Mouse (Mus musculus) liver, embryonic 16.5 days (tissue): ENCODE data around the gene Micall1. TPM values are rescaled to one million over a fixed set of nuclear protein-coding genes. Genes with fewer than 3 reads are reported as not detected.

ENCODE experiments used
- ATAC-seq: fragments of 200-750 bp; cut with Nextera tagmentation; 2 replicates; pipeline ENCODE4 v1.8.0; 2017; ENCODE audit warnings: low read depth, mild to moderate bottlenecking, moderate number of reproducible peaks, moderate library complexity
- H3K27ac ChIP-seq: fragments of 300-500 bp; sonication (generic); 2 replicates; pipeline ENCODE4 v1.5.1; 2014; ENCODE audit warnings: mild to moderate bottlenecking, low read length
- H3K27me3 ChIP-seq: fragments of 300-500 bp; sonication (generic); 2 replicates; pipeline ENCODE4 v1.6.1; 2014; ENCODE audit warnings: low read depth, low read length, mixed read lengths; ENCODE audit not compliant: control insufficient read depth, insufficient read depth
- H3K36me3 ChIP-seq: fragments of 300-500 bp; sonication (generic); 2 replicates; pipeline ENCODE4 v1.6.1; 2014; ENCODE audit warnings: mild to moderate bottlenecking; ENCODE audit not compliant: control insufficient read depth, insufficient read depth
- H3K4me1 ChIP-seq: fragments of 300-500 bp; sonication (generic); 2 replicates; pipeline ENCODE4 v1.6.1; 2014; ENCODE audit warnings: low read depth, low read length, mixed read lengths; ENCODE audit not compliant: control insufficient read depth
- H3K4me2 ChIP-seq: fragments of 300-500 bp; sonication (generic); 2 replicates; pipeline ENCODE4 v1.6.1; 2014; ENCODE audit warnings: low read depth, low read length, mixed read lengths
- H3K4me3 ChIP-seq: fragments of 300-500 bp; sonication (generic); 2 replicates; pipeline ENCODE4 v1.5.1; 2014; ENCODE audit warnings: low read depth, mild to moderate bottlenecking, low read length
- H3K9ac ChIP-seq: fragments of 300-500 bp; sonication (generic); 2 replicates; pipeline ENCODE4 v1.6.1; 2014; ENCODE audit warnings: low read depth, low read length
- H3K9me3 ChIP-seq: fragments of 300-500 bp; sonication (generic); replicated peaks from 2 replicates; pipeline ENCODE4 v1.6.1; 2016; ENCODE audit warnings: low read length; ENCODE audit not compliant: control insufficient read depth
- WGBS: fragments of 180-500 bp; shearing (Covaris S2); extraction: QIAGEN DNeasy Blood & Tissue Kit; methylation state at CpG from one replicate; pipeline ENCODE4 v1.1.7; 2014; ENCODE audit not compliant: insufficient replicate concordance; 5-methylcytosine and 5-hydroxymethylcytosine counted together
- polyA plus RNA-seq: library from polyadenylated mRNA; unstranded; fragments of >200 nt; fragmentation: Nextera tagmentation; extraction: Ambion mirVana; gene quantifications from 2 replicates; pipeline ENCODE4 v1.2.1, GENCODE M21; 2015

Micall1 gene
- polyA plus RNA-seq, 1 experiment from 2014 or later, result 1.0 TPM

GRCm38 (mm10) chr15:79095483-79095882 lies 13.2 kb upstream of the Micall1 start:
- no peak overlapping the region for H3K4me2 ChIP-seq
- H3K4me3 ChIP-seq, result no peak overlapping the region
- H3K9ac ChIP-seq, result no peak overlapping the region
- H3K27ac ChIP-seq, result no peak overlapping the region
- no peak for ATAC-seq
- peaks cover 5% of the 10 kb centered on the region for H3K4me1 ChIP-seq
- peaks cover 32% of the 10 kb centered on the region for H3K36me3 ChIP-seq
- no peaks in the 10 kb centered on the region for H3K9me3 ChIP-seq
- WGBS, result 79% methylated on average over 5 of the region's 5 CpGs
- no peaks in the 10 kb centered on the region for H3K27me3 ChIP-seq

- Histone ChIP-seq H3K27me3 (no peaks in the 10 kb centered on the region), H3K4me3 (no peak overlapping the region), H3K27ac (no peak overlapping the region), H3K9me3 (no peaks in the 10 kb centered on the region), H3K4me1 (peaks cover 5% of the 10 kb centered on the region), H3K9ac (no peak overlapping the region), H3K36me3 (peaks cover 23% of the 10 kb centered on the region), H3K4me2 (no peak overlapping the region)
- WGBS, result 75% methylated on average over 3 of the region's 3 CpGs
- ATAC-seq, result no peak
These were observed 12.1 kb upstream of the Micall1 start for GRCm38 (mm10) chr15:79096556-79096955.

- no peaks in the 10 kb centered on the region for H3K9me3 ChIP-seq
- H3K36me3 ChIP-seq, result peaks cover 21% of the 10 kb centered on the region
- ATAC-seq, result no peak
- H3K4me1 ChIP-seq, result peaks cover 5% of the 10 kb centered on the region
- no peak overlapping the region for H3K9ac ChIP-seq
- H3K4me2 ChIP-seq, result no peak overlapping the region
- 43% methylated on average over 2 of the region's 2 CpGs for WGBS
- H3K4me3 ChIP-seq, result no peak overlapping the region
- no peaks in the 10 kb centered on the region for H3K27me3 ChIP-seq
- no peak overlapping the region for H3K27ac ChIP-seq
These were observed 11.6 kb upstream of the Micall1 start for GRCm38 (mm10) chr15:79097135-79097534.

GRCm38 (mm10) chr15:79097611-79098025 lies 11.1 kb upstream of the Micall1 start:
- H3K4me2 ChIP-seq, result no peak overlapping the region
- H3K4me1 ChIP-seq, result peaks cover 5% of the 10 kb centered on the region
- H3K27ac ChIP-seq, result no peak overlapping the region
- no peaks in the 10 kb centered on the region for H3K27me3 ChIP-seq
- H3K9ac ChIP-seq, result no peak overlapping the region
- peak; percentile 48; the same call in 1 of the 2 replicates for ATAC-seq
- WGBS, result 36% methylated on average over 6 of the region's 6 CpGs
- H3K4me3 ChIP-seq, result no peak overlapping the region
- peaks cover 19% of the 10 kb centered on the region for H3K36me3 ChIP-seq
- no peaks in the 10 kb centered on the region for H3K9me3 ChIP-seq

GRCm38 (mm10) chr15:79098220-79098619 lies 10.5 kb upstream of the Micall1 start:
- Histone ChIP-seq H3K4me1 (peaks cover 5% of the 10 kb centered on the region), H3K9me3 (no peaks in the 10 kb centered on the region), H3K9ac (no peak overlapping the region), H3K27me3 (no peaks in the 10 kb centered on the region), H3K36me3 (peaks cover 16% of the 10 kb centered on the region), H3K4me3 (no peak overlapping the region), H3K27ac (no peak overlapping the region), H3K4me2 (no peak overlapping the region)
- ATAC-seq, result no peak
- WGBS, result 68% methylated on average over 5 of the region's 5 CpGs

- H3K27me3 ChIP-seq, result no peaks in the 10 kb centered on the region
- peaks cover 10% of the 10 kb centered on the region for H3K36me3 ChIP-seq
- no peaks in the 10 kb centered on the region for H3K9me3 ChIP-seq
- peak; percentile 16; the same call in 1 of the 2 replicates for ATAC-seq
- WGBS, result 24% methylated on average over 7 of the region's 7 CpGs
- no peak overlapping the region for H3K4me3 ChIP-seq
- H3K9ac ChIP-seq, result no peak overlapping the region
- H3K4me2 ChIP-seq, result no peak overlapping the region
- H3K27ac ChIP-seq, result no peak overlapping the region
- H3K4me1 ChIP-seq, result peaks cover 5% of the 10 kb centered on the region
These were observed 9.8 kb upstream of the Micall1 start for GRCm38 (mm10) chr15:79098868-79099267.

- peaks cover 5% of the 10 kb centered on the region for H3K4me1 ChIP-seq
- no peaks in the 10 kb centered on the region for H3K27me3 ChIP-seq
- peaks cover 4% of the 10 kb centered on the region for H3K36me3 ChIP-seq
- 44% methylated on average over 4 of the region's 4 CpGs for WGBS
- H3K27ac ChIP-seq, result no peak overlapping the region
- no peaks in the 10 kb centered on the region for H3K9me3 ChIP-seq
- H3K4me2 ChIP-seq, result no peak overlapping the region
- H3K4me3 ChIP-seq, result no peak overlapping the region
- ATAC-seq, result no peak
- H3K9ac ChIP-seq, result no peak overlapping the region
These were observed 9.2 kb upstream of the Micall1 start for GRCm38 (mm10) chr15:79099456-79099855.

GRCm38 (mm10) chr15:79100391-79100790 lies 8.3 kb upstream of the Micall1 start:
- H3K27ac ChIP-seq, result no peak overlapping the region
- H3K27me3 ChIP-seq, result no peaks in the 10 kb centered on the region
- H3K4me3 ChIP-seq, result no peak overlapping the region
- no peak for ATAC-seq
- 61% methylated on average over 4 of the region's 4 CpGs for WGBS
- no peak overlapping the region for H3K4me2 ChIP-seq
- H3K9ac ChIP-seq, result no peak overlapping the region
- peaks cover 3% of the 10 kb centered on the region; the same call in 1 of the 2 replicates for H3K36me3 ChIP-seq
- H3K4me1 ChIP-seq, result peaks cover 6% of the 10 kb centered on the region
- H3K9me3 ChIP-seq, result no peaks in the 10 kb centered on the region

GRCm38 (mm10) chr15:79101531-79101930 lies 7.2 kb upstream of the Micall1 start:
- H3K27ac ChIP-seq, result no peak overlapping the region
- no peaks in the 10 kb centered on the region for H3K36me3 ChIP-seq
- no peak overlapping the region for H3K9ac ChIP-seq
- ATAC-seq, result no peak
- peaks cover 16% of the 10 kb centered on the region for H3K4me1 ChIP-seq
- no peak overlapping the region for H3K4me2 ChIP-seq
- H3K27me3 ChIP-seq, result no peaks in the 10 kb centered on the region
- H3K4me3 ChIP-seq, result no peak overlapping the region
- H3K9me3 ChIP-seq, result no peaks in the 10 kb centered on the region
